Mouse (Mus musculus): ENCODE measurements around the gene Tyw1. TPM values are rescaled to one million over a fixed set of nuclear protein-coding genes. Genes with fewer than 3 reads are reported as not detected.

Tyw1 gene
- 17.8 and 17.9 TPM in 2 replicates for polyA plus RNA-seq (2012; rRNA removed)

- Histone ChIP-seq H3K4me1 (ENCODE audit: control insufficient read depth, insufficient read depth, low read length) (no peaks in the 10 kb centered on the region; the same call in 1 of the 2 replicates), H3K4me3 (replicated peaks; ENCODE audit: insufficient read depth, low read depth, low read length) (peak within 1 kb of the TSS; percentile 79), H3K27ac (ENCODE audit: insufficient read depth, low read length) (peak within 1 kb of the TSS; percentile 53; the same call in 1 of the 2 replicates), H3K27me3 (ENCODE audit: control insufficient read depth, insufficient read depth, low read length) (no peaks in the 10 kb centered on the region)
- TF ChIP-seq POLR2A (IDR thresholded peaks at IDR 0.05; ENCODE audit: borderline replicate concordance, insufficient read depth, low read length) (peak; percentile 87), CTCF (IDR thresholded peaks at IDR 0.05; ENCODE audit: borderline replicate concordance, insufficient read depth, low read depth, low read length) (no peak)
- under 1% methylated on average over 52 of the region's 52 CpGs for whole genome bisulfite sequencing
- peak; percentile 97 to 98 for DNase-seq
Measured at GRCm38 (mm10) chr5:130255017-130255720, at the start of gene Tyw1, which contains the start of gene Sbds. Gene Tyw1, plus strand, starts transcription at chr5:130255619. Gene Sbds, minus strand, starts transcription at chr5:130255530.

DNA sequence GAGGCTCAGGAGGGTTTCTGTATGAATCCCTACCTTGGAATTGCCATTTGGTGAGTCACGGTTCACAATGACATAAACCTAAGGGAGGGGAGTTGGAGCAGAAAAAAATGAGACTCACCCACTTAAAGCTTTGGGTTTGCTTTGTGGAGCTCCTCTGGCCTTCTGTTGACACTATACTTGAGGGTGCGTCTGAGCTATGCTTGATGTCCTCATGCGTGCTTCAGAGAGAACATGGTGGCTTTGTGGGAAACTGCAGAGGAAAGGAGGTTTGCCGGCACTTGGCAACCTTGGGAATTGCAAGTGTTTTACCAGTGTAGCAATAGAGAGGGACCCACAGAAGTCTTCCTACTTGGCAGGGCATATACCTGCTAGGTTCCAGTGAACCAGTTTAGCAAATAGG is 48.1 kb upstream of the Tyw1 start:
- no peak for DNase-seq
- 92% methylated on average over 4 of the region's 4 CpGs for WGBS
- TF ChIP-seq POLR2A (IDR thresholded peaks at IDR 0.05; ENCODE audit: borderline replicate concordance, insufficient read depth, low read length), result no peak
- no peak for TF ChIP-seq CTCF (IDR thresholded peaks at IDR 0.05; ENCODE audit: borderline replicate concordance, insufficient read depth, low read depth, low read length)
- H3K4me3 ChIP-seq (replicated peaks; ENCODE audit: insufficient read depth, low read depth, low read length), result no peak overlapping the region
- no peak overlapping the region for H3K27ac ChIP-seq (ENCODE audit: insufficient read depth, low read length)
- H3K27me3 ChIP-seq (ENCODE audit: control insufficient read depth, insufficient read depth, low read length), result no peaks in the 10 kb centered on the region
- H3K4me1 ChIP-seq (ENCODE audit: control insufficient read depth, insufficient read depth, low read length), result peaks cover 4% of the 10 kb centered on the region

DNA sequence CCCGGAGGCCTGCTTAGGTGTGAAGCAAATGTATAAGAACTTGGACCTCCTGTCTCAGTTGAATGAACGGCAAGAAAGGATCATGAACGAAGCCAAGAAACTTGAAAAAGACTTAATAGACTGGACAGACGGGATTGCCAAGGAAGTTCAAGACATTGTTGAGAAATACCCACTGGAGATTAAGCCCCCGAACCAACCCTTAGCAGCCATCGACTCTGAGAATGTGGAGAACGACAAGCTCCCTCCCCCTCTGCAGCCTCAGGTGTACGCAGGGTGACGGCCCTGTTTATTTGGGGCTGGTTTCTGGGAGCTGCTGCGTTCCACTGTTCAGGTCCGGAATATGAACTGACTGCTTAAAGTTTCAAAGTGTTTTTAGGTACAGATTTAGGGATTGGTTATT is 42.5 kb upstream of the Tyw1 start:
- no peak for DNase-seq
- TF ChIP-seq CTCF (IDR thresholded peaks at IDR 0.05; ENCODE audit: borderline replicate concordance, insufficient read depth, low read depth, low read length) (no peak), POLR2A (IDR thresholded peaks at IDR 0.05; ENCODE audit: borderline replicate concordance, insufficient read depth, low read length) (no peak)
- no peaks in the 10 kb centered on the region for H3K4me1 ChIP-seq (ENCODE audit: control insufficient read depth, insufficient read depth, low read length)
- H3K27ac ChIP-seq (ENCODE audit: insufficient read depth, low read length), result no peak overlapping the region
- no peaks in the 10 kb centered on the region for H3K27me3 ChIP-seq (ENCODE audit: control insufficient read depth, insufficient read depth, low read length)
- 91% methylated on average over 11 of the region's 11 CpGs for WGBS
- no peak overlapping the region for H3K4me3 ChIP-seq (replicated peaks; ENCODE audit: insufficient read depth, low read depth, low read length)

DNA sequence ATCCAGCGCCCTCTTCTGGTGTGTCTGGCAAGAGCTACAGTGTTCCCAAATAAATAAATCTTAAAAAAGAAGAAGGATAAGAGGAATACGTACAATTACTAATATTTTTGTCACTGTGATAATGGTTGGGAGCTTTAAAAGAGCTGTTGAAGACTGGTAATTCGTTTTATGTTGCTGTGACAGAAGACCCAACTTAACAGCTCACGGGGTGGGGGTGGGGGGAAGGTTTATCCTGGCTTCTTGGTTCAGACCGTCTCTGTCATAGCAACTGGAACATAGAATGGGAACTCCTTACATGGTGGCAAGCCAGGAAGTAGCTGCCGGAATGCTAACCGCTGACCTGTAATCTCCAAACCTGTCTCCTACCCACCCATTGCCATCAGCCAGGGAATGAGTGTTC is 38.6 kb upstream of the Tyw1 start, which contains the start of gene Tmem248:
Tmem248 (plus strand) TSS at position 301 of the 400 bp plus-strand sequence.
- Histone ChIP-seq H3K4me3 (replicated peaks; ENCODE audit: insufficient read depth, low read depth, low read length) (no peak within 1 kb of the TSS), H3K27me3 (ENCODE audit: control insufficient read depth, insufficient read depth, low read length) (no peaks in the 10 kb centered on the region), H3K27ac (ENCODE audit: insufficient read depth, low read length) (no peak within 1 kb of the TSS), H3K4me1 (ENCODE audit: control insufficient read depth, insufficient read depth, low read length) (no peaks in the 10 kb centered on the region)
- WGBS, result 81% methylated on average over 7 of the region's 7 CpGs
- no peak for DNase-seq
- no peak for TF ChIP-seq POLR2A (IDR thresholded peaks at IDR 0.05; ENCODE audit: borderline replicate concordance, insufficient read depth, low read length)

GRCm38 (mm10) chr5:130217406-130217805 is 38.0 kb upstream of the Tyw1 start:
- H3K27ac ChIP-seq (ENCODE audit: insufficient read depth, low read length), result no peak overlapping the region
- TF ChIP-seq POLR2A (IDR thresholded peaks at IDR 0.05; ENCODE audit: borderline replicate concordance, insufficient read depth, low read length) (no peak), CTCF (IDR thresholded peaks at IDR 0.05; ENCODE audit: borderline replicate concordance, insufficient read depth, low read depth, low read length) (no peak)
- WGBS, result 89% methylated on average over 4 of the region's 4 CpGs
- no peaks in the 10 kb centered on the region for H3K27me3 ChIP-seq (ENCODE audit: control insufficient read depth, insufficient read depth, low read length)
- no peak for DNase-seq
- H3K4me1 ChIP-seq (ENCODE audit: control insufficient read depth, insufficient read depth, low read length), result no peaks in the 10 kb centered on the region
- H3K4me3 ChIP-seq (replicated peaks; ENCODE audit: insufficient read depth, low read depth, low read length), result no peak overlapping the region

DNA sequence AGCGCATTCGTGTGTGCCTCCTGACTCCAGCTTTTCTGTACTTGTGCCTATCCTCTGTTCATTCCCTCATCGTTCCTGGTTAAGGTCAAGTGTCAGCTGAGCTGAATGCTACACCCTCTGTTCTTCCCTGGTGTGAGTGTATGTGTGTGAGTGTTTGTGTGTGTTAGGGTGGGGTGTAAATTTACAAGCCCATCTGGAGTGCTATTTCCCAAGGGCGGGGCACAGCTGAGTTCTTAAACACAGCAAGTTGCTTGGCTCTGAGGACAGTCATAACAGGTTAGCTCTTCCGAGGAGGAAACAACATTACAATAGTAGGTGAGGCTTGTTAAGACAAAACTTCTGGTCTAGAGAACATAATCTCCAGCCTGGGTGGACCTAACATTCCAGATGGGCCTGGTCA is 37.1 kb upstream of the Tyw1 start:
- no peak overlapping the region for H3K27ac ChIP-seq (ENCODE audit: insufficient read depth, low read length)
- no peak overlapping the region for H3K4me3 ChIP-seq (replicated peaks; ENCODE audit: insufficient read depth, low read depth, low read length)
- WGBS, result 89% methylated on average over 5 of the region's 5 CpGs
- no peak for DNase-seq
- no peaks in the 10 kb centered on the region for H3K27me3 ChIP-seq (ENCODE audit: control insufficient read depth, insufficient read depth, low read length)
- H3K4me1 ChIP-seq (ENCODE audit: control insufficient read depth, insufficient read depth, low read length), result peaks cover under 1% of the 10 kb centered on the region; the same call in 1 of the 2 replicates
- no peak for TF ChIP-seq CTCF (IDR thresholded peaks at IDR 0.05; ENCODE audit: borderline replicate concordance, insufficient read depth, low read depth, low read length)
- no peak for TF ChIP-seq POLR2A (IDR thresholded peaks at IDR 0.05; ENCODE audit: borderline replicate concordance, insufficient read depth, low read length)

GRCm38 (mm10) chr5:130221316-130221715 is 34.1 kb upstream of the Tyw1 start:
- H3K4me1 ChIP-seq (ENCODE audit: control insufficient read depth, insufficient read depth, low read length), result peaks cover 8% of the 10 kb centered on the region
- H3K27ac ChIP-seq (ENCODE audit: insufficient read depth, low read length), result no peak overlapping the region
- no peak for DNase-seq
- WGBS, result 51% methylated on average over 2 of the region's 2 CpGs
- no peaks in the 10 kb centered on the region for H3K27me3 ChIP-seq (ENCODE audit: control insufficient read depth, insufficient read depth, low read length)
- TF ChIP-seq CTCF (IDR thresholded peaks at IDR 0.05; ENCODE audit: borderline replicate concordance, insufficient read depth, low read depth, low read length) (no peak), POLR2A (IDR thresholded peaks at IDR 0.05; ENCODE audit: borderline replicate concordance, insufficient read depth, low read length) (no peak)
- H3K4me3 ChIP-seq (replicated peaks; ENCODE audit: insufficient read depth, low read depth, low read length), result peak overlapping the region; percentile 93

- no peaks in the 10 kb centered on the region for H3K27me3 ChIP-seq (ENCODE audit: control insufficient read depth, insufficient read depth, low read length)
- no peak for DNase-seq
- H3K4me1 ChIP-seq (ENCODE audit: control insufficient read depth, insufficient read depth, low read length), result peaks cover 8% of the 10 kb centered on the region
- H3K4me3 ChIP-seq (replicated peaks; ENCODE audit: insufficient read depth, low read depth, low read length), result peak overlapping the region; percentile 93
- H3K27ac ChIP-seq (ENCODE audit: insufficient read depth, low read length), result peak overlapping the region; percentile 50
- no peak for TF ChIP-seq CTCF (IDR thresholded peaks at IDR 0.05; ENCODE audit: borderline replicate concordance, insufficient read depth, low read depth, low read length)
- no peak for TF ChIP-seq POLR2A (IDR thresholded peaks at IDR 0.05; ENCODE audit: borderline replicate concordance, insufficient read depth, low read length)
- WGBS, result under 1% methylated on average over 10 of the region's 10 CpGs
Measured at GRCm38 (mm10) chr5:130221760-130222145, 33.7 kb upstream of the Tyw1 start.

Data from cerebellum, adult 2 months (tissue).